Mouse (Mus musculus) heart, postnatal 36 days (tissue): Measurements from ENCODE around the gene Srrm2. TPM values are rescaled to one million over a fixed set of nuclear protein-coding genes. Genes with fewer than 3 reads are reported as not detected.
A peak's percentile ranks its signal among the peaks of the same experiment; 100 is the strongest.

ENCODE experiments used
- DNase-seq, 2 experiments: peaks; one replicate each; pipeline ENCODE4 v3.0.0; 2021 to 2022
- intact Hi-C: fragments of 180-260 bp; cut with DNase I; formaldehyde crosslinking; loops from one replicate; pipeline ENCODE4 v1.15.1; 2025
- total RNA-seq, 2 experiments: library from RNA; stranded (reverse); gene quantifications; 2 replicates each; pipeline ENCODE4 v1.2.3; 2021

Gene Srrm2
- 100 to 1,000 TPM; 154 to 159 TPM for total RNA-seq

DNA sequence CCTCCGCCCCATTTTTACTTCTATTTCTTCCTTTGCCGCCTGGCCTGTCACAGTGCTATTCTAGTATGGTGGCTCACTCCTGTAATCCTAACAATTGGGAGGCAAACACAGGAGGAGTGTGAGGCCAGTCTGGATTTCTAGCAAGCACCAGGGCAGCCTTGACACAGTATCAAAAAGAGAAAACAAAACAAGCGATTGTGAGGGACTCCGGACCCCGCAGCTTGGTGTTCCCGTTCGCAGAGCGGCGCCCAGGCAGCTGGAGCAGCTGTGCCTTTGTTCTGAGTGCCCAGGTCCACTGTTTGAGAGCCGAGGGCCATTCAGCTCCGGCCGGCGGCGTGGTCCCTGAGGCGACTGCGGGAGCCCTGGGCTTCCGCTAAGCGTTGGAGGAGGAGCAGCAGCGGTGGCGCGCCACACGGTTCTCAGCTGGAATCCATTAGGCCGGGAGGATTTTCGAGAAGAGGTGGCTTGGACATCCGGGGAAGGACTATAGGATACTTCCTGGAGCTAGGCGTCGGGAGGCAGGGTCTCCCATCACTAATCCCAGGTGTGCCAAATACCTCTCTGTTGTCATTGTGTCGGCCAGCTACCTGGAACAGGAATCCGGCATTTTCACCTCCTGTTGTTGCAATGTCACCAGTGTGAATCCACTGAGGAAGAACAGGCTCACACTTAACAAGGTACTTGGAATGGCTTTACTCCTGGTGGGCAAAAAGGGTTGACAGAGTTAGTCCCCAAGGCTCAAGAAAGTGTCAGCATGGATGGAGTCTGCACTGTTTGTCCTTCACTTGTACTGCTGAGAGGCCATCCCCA, at the start of gene Srrm2:
TSS of gene Srrm2 (plus strand) at position 264 of the 810 bp plus-strand sequence.
- intact Hi-C loops = loop anchor here (5.0 kb wide), 1 partner anchor 37 kb away; the partner anchor contains the start of gene Elob
- DNase-seq = peak; percentile 65 to 68

DNA sequence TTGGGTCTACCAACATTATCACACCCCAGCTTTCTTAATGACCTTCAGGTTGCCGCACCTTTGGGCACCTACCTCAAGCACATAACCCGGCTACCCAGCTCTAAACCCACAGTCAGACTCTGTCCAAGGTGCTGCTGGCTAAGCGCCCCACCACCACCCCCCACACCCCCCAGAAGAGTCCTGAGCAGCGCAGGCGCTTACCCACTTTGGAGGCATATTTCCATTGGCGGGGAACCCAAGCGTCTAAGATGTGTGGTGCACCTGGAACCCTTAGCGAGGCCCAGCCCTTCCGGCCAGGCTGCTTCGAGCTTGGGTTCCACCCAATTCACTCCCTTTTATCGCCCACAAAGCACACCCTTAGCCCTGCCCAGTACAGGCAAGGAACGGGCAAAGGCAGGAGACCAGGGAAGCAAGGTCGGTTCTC, 49.7 kb upstream of the Srrm2 start, which contains the start of gene Paqr4:
TSS of gene Paqr4 (minus strand) at position 270 of the 424 bp plus-strand sequence.
- no peak for DNase-seq

DNA sequence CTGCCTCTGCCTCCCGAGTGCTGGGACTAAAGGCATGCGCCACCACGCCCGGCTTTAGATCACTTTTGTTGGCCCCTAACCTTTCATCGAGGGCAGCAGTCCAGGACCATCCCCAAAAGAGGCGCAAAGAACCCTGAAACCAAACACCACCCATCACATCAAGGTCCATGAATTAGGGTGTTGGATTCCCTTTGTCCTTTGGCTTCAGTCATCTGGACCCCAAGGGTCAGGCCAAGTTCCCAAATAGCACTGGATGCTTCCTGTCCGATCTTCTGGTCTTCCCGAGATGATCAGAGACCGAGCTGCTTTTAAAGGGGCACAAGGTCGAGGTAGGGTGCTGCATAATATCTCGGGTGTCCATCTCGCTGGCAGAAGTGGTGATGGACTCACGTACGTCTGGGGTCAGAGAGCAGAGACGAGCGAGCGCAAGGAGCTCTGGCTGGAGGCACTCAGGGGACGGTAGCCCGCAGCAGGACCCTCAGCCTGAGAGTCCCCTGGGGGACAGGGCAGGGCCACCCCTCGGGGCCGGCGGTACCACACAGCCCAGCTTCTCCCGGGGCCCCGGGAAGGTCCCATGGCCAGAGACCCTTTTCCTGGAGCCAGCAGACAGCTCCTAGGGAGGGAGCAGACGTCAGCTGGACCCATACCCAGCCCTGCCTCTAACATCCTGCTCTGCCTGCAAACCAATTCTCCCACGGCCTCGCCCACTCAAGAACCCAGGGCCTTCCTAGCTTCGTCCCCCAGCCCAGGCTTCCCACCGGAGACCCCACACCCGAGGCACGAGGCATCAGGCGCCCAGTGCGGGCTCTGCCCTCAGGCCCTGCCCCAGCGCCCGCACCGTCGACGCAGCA, 48.7 kb upstream of the Srrm2 start:
- DNase-seq = no peak
- intact Hi-C loops = no loop called here

More for the DNA sequence above, 49.7 kb upstream of the Srrm2 start, which contains the start of gene Paqr4:
- intact Hi-C loops = loop anchor here (1.0 kb wide), 1 partner anchor 14 kb away; the partner anchor contains the start of gene Pkmyt1

DNA sequence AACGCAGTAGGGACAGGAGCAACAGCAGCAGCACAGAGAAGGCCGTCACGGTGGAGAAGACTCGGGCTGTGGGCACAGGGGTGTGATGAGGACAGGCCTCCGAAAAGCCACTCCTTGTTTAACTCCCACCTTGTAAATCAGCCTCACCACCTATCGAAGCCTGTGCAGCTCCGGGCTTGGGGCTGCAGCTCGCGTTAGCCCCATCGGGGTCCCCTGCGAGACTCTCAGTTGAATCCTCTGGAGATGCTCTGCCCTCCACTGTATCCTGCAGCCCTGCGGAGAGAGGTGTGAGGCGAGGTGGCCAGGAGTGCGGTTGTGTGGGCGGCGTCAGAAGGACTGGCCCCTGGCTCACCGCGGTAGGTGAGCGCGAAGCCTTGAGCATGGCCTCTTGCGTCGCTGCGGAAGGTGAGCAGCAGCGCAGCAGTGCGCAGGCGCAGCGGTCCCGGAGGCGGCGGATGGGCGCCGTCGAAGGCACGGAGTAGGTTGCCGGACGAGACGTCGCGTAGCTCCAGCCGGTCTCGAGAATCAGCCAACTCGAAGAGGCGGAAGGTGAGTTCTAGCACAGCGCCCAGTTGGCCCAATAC, 48.0 kb upstream of the Srrm2 start:
- DNase-seq = peak; percentile 23 to 35
- intact Hi-C loops = no loop called here

DNA sequence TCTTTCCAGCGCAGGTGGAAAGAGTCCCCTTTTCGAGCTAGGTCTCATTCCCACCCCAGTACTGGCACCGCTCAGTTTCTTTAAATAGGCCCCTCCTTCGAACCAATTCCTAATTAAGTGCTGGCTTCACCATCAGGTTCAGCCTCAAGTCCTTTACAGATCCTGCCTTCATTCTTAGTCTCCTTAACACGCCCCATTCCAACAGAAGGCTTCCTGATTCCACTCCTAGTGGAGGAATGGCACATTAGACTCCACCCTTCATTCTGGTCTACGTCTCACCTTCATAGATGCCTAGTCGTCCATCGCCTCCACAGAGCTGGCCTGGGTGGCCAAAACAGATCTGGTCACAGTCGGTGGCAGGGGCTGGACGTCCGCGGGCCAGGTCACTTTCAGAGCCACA, 47.4 kb upstream of the Srrm2 start:
- intact Hi-C loops = no loop called here

DNA sequence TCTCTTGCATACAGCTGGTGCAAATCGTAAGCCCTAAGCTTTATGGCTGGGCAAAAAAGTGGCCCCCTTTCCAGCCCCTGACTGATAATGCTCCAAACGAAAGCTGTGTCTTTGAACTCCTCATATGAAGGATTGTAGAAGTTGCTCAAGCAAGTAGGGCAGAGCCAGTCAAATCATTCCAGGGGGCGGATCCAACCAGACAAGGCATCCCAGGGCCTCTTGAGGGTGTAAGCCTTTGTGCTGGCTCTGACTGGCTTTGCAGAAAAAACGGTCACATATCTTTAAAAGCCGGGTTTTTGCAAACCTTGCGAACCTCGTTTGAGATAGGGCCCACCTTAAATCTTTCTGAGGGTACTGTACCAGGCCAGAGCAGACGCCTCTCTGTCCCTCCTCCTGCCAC, 46.3 kb upstream of the Srrm2 start:
- DNase-seq = no peak
- intact Hi-C loops = no loop called here

More for the DNA sequence above, 47.4 kb upstream of the Srrm2 start:
- no peak for DNase-seq

DNA sequence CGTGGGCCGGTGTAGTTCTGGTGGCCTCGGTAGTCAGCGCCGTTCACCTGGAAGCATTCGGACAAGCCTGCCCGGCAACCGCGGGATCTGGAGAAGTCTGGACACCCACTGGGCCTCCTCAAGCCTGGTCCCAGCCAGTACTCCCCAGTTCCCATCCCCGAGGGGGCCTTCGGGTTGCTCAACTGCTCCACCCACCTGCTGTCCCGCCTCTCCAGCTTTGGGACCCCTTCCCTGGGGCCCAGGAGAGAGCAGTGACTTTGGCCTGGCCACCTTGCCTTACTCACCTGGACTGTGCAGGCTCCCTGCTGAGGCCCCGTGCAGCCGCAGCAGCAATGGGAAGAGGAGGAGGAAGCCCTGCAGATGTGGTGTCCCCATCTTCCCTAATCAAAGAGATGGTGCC, 45.7 kb upstream of the Srrm2 start:
- intact Hi-C loops = loop anchor here (5.0 kb wide), 1 partner anchor 83 kb away; the partner anchor contains the start of gene Elob

DNA sequence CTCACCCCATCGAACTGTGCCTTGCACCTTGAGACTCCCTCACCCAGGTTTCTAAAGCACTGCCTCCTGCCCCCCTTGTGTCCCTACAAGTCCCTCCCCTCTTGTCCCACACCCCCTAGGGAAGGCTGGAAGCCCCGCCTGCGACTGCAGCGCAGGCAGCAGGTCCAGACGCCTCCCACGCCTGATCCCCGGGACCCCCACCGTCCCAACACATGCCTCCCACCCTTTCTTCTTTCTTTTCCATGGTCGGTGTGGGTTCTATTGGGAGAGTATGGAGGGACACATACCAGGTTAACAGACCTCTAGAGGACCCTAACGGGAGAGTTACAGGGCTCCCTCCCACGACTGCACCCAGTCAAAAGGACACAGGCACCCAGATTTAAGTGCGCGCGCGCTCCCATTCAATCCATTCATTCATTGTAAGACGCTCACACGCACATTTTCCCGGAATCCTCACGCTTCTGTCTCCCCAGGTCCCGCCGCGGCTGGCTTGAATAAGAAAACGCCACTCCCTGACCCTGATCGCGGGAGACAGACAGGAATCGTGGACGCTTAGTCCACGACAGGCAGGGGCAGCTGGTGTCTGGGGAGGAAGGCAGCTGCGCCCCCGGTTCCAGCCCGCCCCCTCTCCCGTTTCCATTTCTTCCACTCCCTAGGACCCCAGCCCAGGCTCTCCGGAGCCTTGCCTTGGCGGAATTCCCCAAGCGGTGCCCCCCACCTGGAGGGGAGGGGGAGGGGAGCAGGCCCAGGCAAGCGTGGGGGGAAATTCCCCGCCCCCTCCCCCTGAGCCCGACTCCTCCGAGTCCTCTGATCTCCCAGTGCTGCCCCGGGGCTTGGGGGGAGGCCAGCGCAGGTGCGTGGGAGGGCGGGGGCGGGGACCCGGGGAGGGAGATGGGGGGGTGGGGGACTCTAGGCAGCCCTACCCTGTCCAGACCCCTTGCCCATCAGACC, 44.8 kb upstream of the Srrm2 start, which contains the start of gene Kremen2:
TSS of gene Kremen2 (minus strand) at position 533 of the 951 bp plus-strand sequence.
- no peak for DNase-seq
- intact Hi-C loops = loop anchor here (5.0 kb wide), 1 partner anchor 82 kb away; the partner anchor contains the start of gene Elob

More for the DNA sequence above, 45.7 kb upstream of the Srrm2 start:
- DNase-seq = no peak

DNA sequence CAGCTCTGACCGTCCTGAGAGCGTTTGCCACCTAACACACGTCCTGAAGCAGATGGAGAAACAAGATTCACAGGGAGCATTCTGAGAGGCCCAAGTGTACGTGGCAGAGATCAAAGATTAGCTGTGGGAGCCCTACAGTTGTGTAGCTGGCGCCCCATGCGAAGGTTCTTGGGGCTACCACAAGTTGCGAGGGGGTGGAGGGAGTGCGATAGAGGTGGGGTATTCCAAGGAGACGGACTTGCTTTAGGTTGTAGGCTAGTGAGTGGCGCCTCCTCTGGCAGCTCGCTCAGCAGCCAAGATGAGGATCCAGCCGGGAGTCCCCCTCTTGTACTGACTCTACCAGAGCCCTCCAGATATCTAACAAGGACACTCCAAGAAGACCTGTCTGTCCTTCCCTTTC, 44.0 kb upstream of the Srrm2 start:
- intact Hi-C loops = loop anchor here (5.0 kb wide), 1 partner anchor 81 kb away; the partner anchor contains the start of gene Elob
- no peak for DNase-seq

DNA sequence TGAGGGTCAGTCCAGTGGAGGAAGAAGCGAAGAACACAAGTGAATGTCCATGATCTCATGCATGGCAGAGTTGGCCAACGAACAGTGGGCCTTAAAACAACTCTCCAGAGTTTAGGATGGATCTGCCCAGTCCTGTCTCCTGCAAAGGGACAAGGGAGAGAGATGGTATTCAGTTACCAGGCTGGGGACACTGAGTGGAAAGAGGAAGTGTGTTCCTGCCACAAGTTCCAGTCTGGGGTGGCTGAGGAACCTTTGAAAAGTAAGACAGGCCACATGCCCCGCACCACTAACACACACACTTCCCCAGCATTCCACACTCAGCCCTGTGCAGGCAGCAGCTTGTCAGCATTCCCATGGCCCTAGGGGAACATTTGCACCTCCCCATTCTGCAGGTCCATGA, 43.6 kb upstream of the Srrm2 start:
- intact Hi-C loops = loop anchor here (5.0 kb wide), 1 partner anchor 81 kb away; the partner anchor contains the start of gene Elob
- DNase-seq = no peak

DNA sequence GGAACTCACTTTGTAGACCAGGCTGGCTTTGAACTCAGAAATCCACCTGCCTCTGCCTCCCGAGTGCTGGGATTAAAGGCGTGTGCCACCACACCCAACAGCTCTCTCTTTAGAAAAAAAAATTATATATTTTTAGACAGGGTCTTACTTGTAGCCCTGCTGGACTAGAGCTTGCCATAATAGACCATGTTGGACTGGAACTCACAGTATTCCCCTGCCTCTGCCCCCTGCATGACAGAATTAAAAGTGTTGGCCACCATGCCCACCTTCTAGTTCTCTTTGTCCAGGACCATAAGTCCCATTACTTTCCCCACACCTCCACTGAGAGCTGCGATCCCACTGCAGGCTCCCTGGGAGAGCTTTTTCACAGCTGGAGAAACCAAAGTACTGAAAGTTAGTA, 42.9 kb upstream of the Srrm2 start:
- intact Hi-C loops = loop anchor here (5.0 kb wide), 1 partner anchor 80 kb away; the partner anchor contains the start of gene Elob
- DNase-seq = no peak

DNA sequence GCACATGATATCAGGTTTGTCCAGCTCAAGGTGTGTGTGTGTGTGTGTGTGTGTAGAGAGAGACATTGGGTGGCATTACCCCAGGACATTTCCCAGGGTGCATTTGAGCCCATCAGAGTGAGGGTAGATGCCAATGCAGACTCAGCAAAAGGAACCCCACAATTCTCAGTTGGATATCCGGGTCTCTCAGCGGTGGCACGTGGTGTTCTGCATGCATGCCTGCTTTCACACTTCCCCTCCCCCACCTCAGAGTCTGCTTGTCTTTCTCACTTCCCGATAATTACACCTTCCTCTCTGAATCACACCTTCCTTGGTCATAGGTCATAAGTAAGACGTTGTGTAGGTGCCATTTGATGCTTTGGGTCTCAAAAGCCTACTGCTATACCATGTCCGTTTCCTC, 42.3 kb upstream of the Srrm2 start:
- intact Hi-C loops = loop anchor here (2.0 to 5.0 kb wide), 3 partner anchors 79 to 213 kb away; partner anchors contain the start of gene Elob
- DNase-seq = no peak

DNA sequence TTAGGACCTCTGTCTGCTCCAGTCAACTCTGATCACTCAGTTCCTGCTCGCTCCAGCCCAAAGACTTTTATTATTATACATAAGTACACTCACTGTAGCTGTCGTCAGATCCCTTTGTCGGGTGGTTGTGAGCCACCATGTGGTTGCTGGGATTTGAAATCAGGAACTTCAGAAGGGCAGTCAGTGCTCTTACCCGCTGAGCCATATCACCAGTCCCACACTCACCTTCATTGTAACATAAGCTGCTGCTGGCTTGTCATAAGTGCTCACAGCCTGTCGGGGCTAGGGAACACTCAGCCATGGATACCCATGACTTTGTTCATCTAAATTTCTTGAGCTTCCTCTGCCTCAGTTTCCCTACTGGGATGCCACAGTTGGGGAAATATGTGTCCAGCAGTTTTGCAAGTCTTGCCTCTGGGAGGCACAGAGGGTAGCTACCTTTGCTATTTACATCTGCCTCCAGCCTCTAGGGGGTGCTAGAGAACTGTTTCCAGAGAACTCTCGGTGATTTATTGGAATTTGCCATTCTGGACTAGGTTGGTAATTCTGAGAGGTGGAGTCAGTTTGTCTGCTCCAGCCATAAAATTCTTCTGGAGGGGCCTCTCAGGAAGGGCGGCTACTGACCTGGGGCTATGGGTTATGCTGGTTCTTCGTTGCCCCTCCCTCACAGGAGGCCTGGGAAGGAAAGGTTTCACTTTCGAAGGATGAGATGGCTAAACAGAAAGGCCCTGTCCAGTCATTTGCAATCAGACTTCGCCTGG, 41.5 kb upstream of the Srrm2 start:
- peak; percentile 73 to 80 for DNase-seq
- intact Hi-C loops = loop anchor here (1.0 to 5.0 kb wide), 4 partner anchors 78 to 212 kb away; partner anchors contain the start of gene Elob

DNA sequence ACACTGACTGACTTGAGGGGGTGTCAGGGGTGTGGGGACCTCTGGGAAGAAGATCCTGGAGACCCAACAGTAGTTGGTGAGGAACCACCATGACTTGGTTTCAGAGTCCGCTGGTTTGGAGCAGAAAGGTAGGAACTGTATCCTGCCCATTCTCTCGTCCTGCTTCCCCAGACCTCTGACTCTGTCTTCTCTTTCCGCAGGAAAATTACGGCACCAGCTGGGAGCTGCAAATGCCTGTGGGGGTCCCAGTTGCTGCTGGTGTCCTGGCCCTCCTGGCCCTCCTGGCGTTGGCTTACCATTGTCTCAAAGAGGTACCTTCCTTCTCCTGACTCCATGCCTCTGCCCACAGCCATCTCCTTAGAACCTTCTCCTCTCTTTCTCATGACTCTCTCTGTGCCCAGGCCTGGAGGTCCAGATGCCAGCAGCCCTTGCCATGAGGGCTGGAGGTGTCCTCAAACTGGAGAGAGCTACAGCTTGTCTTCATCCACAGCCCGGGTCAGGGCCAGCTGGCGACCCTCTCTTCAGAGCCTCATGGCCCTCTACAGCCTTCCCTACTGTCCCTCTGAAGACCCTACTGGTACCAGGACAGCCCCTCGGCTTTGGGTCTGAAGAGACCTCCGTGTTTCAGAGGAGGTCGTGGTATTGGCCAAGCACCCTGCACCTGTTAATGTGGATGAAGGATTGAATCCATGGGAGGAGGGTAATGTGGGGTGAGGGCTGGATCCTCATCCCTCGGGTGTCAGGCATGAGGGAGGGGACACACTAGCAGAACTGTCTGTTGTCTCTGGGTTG, 40.7 kb upstream of the Srrm2 start:
- DNase-seq = no peak
- intact Hi-C loops = loop anchor here (1.0 to 5.0 kb wide), 6 partner anchors 21 to 211 kb away; partner anchors contain the start of genes Elob and Flywch1

DNA sequence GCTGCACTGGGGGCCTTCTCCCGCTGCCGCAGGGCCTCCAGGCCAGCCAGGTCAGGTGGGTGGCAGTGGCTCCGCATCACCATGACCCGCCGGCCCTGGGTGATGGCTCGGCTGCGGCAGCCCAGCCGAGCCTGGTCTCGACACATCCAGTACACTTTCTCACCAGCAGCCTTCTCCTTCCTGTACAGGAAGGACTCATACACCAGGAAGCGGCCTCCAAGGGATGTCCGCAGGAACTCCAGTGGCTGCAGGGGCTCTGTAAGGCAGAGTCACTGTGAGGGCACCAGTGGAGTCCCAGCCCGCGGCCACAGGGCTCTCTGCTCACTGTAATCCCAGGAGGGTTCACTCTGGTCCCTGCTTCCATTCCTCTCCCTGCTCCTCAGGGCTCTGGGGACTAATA, 34.6 kb upstream of the Srrm2 start:
- DNase-seq = no peak
- intact Hi-C loops = no loop called here

DNA sequence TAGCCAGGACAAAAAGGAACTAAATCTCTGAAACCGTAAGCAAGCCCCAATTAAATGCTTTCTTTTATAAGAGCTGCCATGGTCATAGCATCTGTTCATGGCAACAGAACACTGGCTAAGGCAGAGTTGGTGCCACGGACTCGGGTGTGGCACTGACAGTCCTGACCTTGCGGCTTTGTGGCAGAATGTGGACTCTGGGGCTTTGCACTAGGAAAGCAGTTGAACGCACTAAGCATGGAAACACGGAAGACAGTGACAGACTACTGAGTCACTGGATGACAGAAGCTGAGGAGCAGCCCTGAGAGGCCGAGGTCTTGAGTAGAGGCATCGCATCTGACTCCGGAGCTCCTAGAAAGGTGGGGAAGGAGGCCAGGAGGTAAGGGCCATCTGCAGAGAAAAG, 32.8 kb upstream of the Srrm2 start:
- intact Hi-C loops = no loop called here
- no peak for DNase-seq

DNA sequence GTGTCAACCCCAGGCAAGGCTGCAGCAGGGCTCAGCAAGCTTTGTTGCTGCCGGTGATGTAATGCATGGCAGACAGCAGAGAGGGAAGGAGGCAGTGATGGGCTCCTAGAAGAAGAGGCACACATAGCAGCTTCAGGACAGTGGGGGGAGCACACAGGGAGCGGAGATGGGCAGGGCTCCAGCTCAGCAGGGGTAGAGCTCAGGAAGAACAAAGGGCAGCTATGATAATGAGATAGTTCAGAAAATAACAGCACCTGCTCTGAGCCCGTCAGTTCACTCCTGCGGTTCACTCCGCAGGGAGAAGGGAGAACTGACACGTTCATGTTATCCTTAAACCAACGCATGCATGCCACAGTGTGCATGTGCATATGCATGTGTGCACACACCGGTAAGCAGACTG, 31.5 kb upstream of the Srrm2 start:
- intact Hi-C loops = no loop called here
- no peak for DNase-seq
